Mouse (Mus musculus) MEL (cell line): ENCODE data around the gene Gm960. TPM values are rescaled to one million over a fixed set of nuclear protein-coding genes. Genes with fewer than 3 reads are reported as not detected.

Source experiments
- DNase-seq: peaks from one replicate; pipeline ENCODE4 v3.0.0; 2011; ENCODE audit warnings: low read depth, low spot score
- H3K27ac ChIP-seq: 2 replicates; pipeline ENCODE4 v1.5.1; 2012; ENCODE audit warnings: low read depth, mild to moderate bottlenecking, control low read depth, low read length, moderate library complexity; ENCODE audit not compliant: control insufficient read depth
- H3K27me3 ChIP-seq, 2 experiments: fragments of 150-350 bp in 1 of 2; sonication (generic) in 1 of 2; 2 replicates each; pipeline ENCODE4 v1.6.1; 2012; ENCODE audit warnings: low read length in 2 of 2, mild to moderate bottlenecking in 2 of 2, improper control_type of control experiment in 1 of 2, moderate library complexity in 1 of 2; ENCODE audit not compliant: insufficient read depth in 2 of 2, control insufficient read depth in 1 of 2
- H3K36me3 ChIP-seq, 2 experiments: 2 replicates each; pipeline ENCODE4 v1.6.1; 2012 to 2014; ENCODE audit warnings: low read length in 2 of 2, improper control_type of control experiment in 1 of 2, inconsistent platforms in 1 of 2, mild to moderate bottlenecking in 1 of 2; ENCODE audit not compliant: insufficient read depth in 2 of 2, control insufficient read depth in 1 of 2
- H3K4me1 ChIP-seq, 2 experiments: fragments of 150-350 bp in 1 of 2; sonication (generic) in 1 of 2; 2 replicates each; pipeline ENCODE4 v1.6.1; 2012; ENCODE audit warnings: low read length in 2 of 2, improper control_type of control experiment in 1 of 2, mild to moderate bottlenecking in 1 of 2; ENCODE audit not compliant: insufficient read depth in 2 of 2, control insufficient read depth in 1 of 2
- H3K4me3 ChIP-seq, 2 experiments: fragments of 150-350 bp in 1 of 2; sonication (generic) in 1 of 2; 2 replicates each; pipeline ENCODE4 v1.5.1; 2012; ENCODE audit warnings: low read depth in 2 of 2, low read length in 2 of 2, mild to moderate bottlenecking in 2 of 2, moderate library complexity in 2 of 2, control low read depth in 1 of 2, improper control_type of control experiment in 1 of 2; ENCODE audit not compliant: control insufficient read depth in 1 of 2, insufficient read depth in 1 of 2
- H3K79me2 ChIP-seq: 2 replicates; pipeline ENCODE4 v1.6.1; 2012; ENCODE audit warnings: mild to moderate bottlenecking, low read length, moderate library complexity; ENCODE audit not compliant: control insufficient read depth, poor library complexity, insufficient read depth
- H3K9ac ChIP-seq: 2 replicates; pipeline ENCODE4 v1.6.1; 2012; ENCODE audit warnings: low read depth, mild to moderate bottlenecking, control low read depth, low read length, moderate library complexity; ENCODE audit not compliant: control insufficient read depth, poor library complexity, severe bottlenecking
- H3K9me3 ChIP-seq: fragments of 150-350 bp; sonication (generic); replicated peaks from 2 replicates; pipeline ENCODE4 v1.6.1; 2012; ENCODE audit warnings: mild to moderate bottlenecking, low read length, improper control_type of control experiment, moderate library complexity; ENCODE audit not compliant: insufficient read depth
- CHD1 ChIP-seq: IDR thresholded peaks from 2 replicates; pipeline ENCODE4 v1.6.1; 2012; ENCODE audit warnings: low read depth, mild to moderate bottlenecking, inconsistent platforms, low read length, improper control_type of control experiment
- CTCF ChIP-seq, 3 experiments: IDR thresholded peaks in 2 of 3; conservative IDR thresholded peaks in 1 of 3; 2 replicates each; pipeline ENCODE4 v1.5.1; 2011 to 2012; ENCODE audit warnings: low read length in 3 of 3, low read depth in 2 of 3, mild to moderate bottlenecking in 2 of 3, improper control_type of control experiment in 1 of 3, inconsistent platforms in 1 of 3, mixed read lengths in 1 of 3, moderate library complexity in 1 of 3; ENCODE audit not compliant: control insufficient read depth in 1 of 3, insufficient read depth in 1 of 3, poor library complexity in 1 of 3, severe bottlenecking in 1 of 3
- E2F4 ChIP-seq: IDR thresholded peaks from 2 replicates; pipeline ENCODE4 v1.6.1; 2011; ENCODE audit warnings: low read depth, low read length, improper control_type of control experiment, borderline replicate concordance
- ELF1 ChIP-seq: IDR thresholded peaks from 2 replicates; pipeline ENCODE4 v1.6.1; 2014; ENCODE audit warnings: low read depth, mild to moderate bottlenecking, inconsistent platforms, low read length, improper control_type of control experiment, moderate library complexity
- EP300 ChIP-seq, 2 experiments: IDR thresholded peaks; 2 replicates each; pipeline ENCODE4 v1.6.1; 2011; ENCODE audit warnings: improper control_type of control experiment in 2 of 2, low read length in 2 of 2, low read depth in 1 of 2, mild to moderate bottlenecking in 1 of 2
- ETS1 ChIP-seq: IDR thresholded peaks from 2 replicates; pipeline ENCODE4 v1.6.1; 2012; ENCODE audit warnings: low read depth, mild to moderate bottlenecking, inconsistent platforms, low read length, improper control_type of control experiment, moderate library complexity
- GABPA ChIP-seq: IDR thresholded peaks from 2 replicates; pipeline ENCODE4 v1.6.1; 2012; ENCODE audit warnings: low read depth, mild to moderate bottlenecking, inconsistent platforms, low read length, improper control_type of control experiment, moderate library complexity
- GATA1 ChIP-seq: IDR thresholded peaks from 2 replicates; pipeline ENCODE4 v1.6.1; 2011; ENCODE audit warnings: low read depth, low read length, improper control_type of control experiment
- HCFC1 ChIP-seq: IDR thresholded peaks from 2 replicates; pipeline ENCODE4 v1.6.1; 2012; ENCODE audit warnings: low read depth, mild to moderate bottlenecking, inconsistent platforms, low read length, improper control_type of control experiment, moderate library complexity
- JUND ChIP-seq: IDR thresholded peaks from 2 replicates; pipeline ENCODE4 v1.6.1; 2011; ENCODE audit warnings: low read depth, mild to moderate bottlenecking, improper control_type of control experiment, low read length
- KAT2A ChIP-seq: conservative IDR thresholded peaks from 2 replicates; pipeline ENCODE4 v1.6.1; 2012; ENCODE audit warnings: low read depth, low read length, improper control_type of control experiment, inconsistent platforms
- MAFK ChIP-seq: IDR thresholded peaks from 2 replicates; pipeline ENCODE4 v1.6.1; 2011; ENCODE audit warnings: low read depth, mild to moderate bottlenecking, low read length, improper control_type of control experiment, borderline replicate concordance
- MAX ChIP-seq: IDR thresholded peaks from 2 replicates; pipeline ENCODE4 v1.6.1; 2011; ENCODE audit warnings: low read length, improper control_type of control experiment
- MEF2A ChIP-seq: IDR thresholded peaks from 2 replicates; pipeline ENCODE4 v1.6.1; 2014; ENCODE audit warnings: low read depth, mild to moderate bottlenecking, inconsistent platforms, low read length, improper control_type of control experiment; ENCODE audit not compliant: poor library complexity, insufficient replicate concordance, severe bottlenecking; ENCODE audit errors: extremely low read depth
- MXI1 ChIP-seq: IDR thresholded peaks from 2 replicates; pipeline ENCODE4 v1.6.1; 2011; ENCODE audit warnings: mild to moderate bottlenecking, low read depth, low read length, improper control_type of control experiment
- MYB ChIP-seq: IDR thresholded peaks from 2 replicates; pipeline ENCODE4 v1.6.1; 2011; ENCODE audit warnings: mild to moderate bottlenecking, low read depth, low read length, improper control_type of control experiment
- MYC ChIP-seq: IDR thresholded peaks from 2 replicates; pipeline ENCODE4 v1.6.1; 2011; ENCODE audit warnings: low read depth, mild to moderate bottlenecking, low read length, improper control_type of control experiment, moderate library complexity
- NELFE ChIP-seq: IDR thresholded peaks from 2 replicates; pipeline ENCODE4 v1.6.1; 2011; ENCODE audit warnings: low read depth, low read length, improper control_type of control experiment
- POLR2A ChIP-seq, 2 experiments: IDR thresholded peaks; 2 replicates each; pipeline ENCODE4 v1.6.1; 2011 to 2012; ENCODE audit warnings: low read length in 2 of 2, mild to moderate bottlenecking in 2 of 2, control low read depth in 1 of 2, improper control_type of control experiment in 1 of 2, low read depth in 1 of 2, moderate library complexity in 1 of 2; ENCODE audit not compliant: control insufficient read depth in 1 of 2, insufficient read depth in 1 of 2, poor library complexity in 1 of 2
- POLR2AphosphoS2 ChIP-seq: IDR thresholded peaks from 2 replicates; pipeline ENCODE4 v1.6.1; 2011; ENCODE audit warnings: low read length, improper control_type of control experiment
- RAD21 ChIP-seq: IDR thresholded peaks from 2 replicates; pipeline ENCODE4 v1.6.1; 2011; ENCODE audit warnings: mild to moderate bottlenecking, low read depth, low read length, improper control_type of control experiment
- RCOR1 ChIP-seq: IDR thresholded peaks from 2 replicates; pipeline ENCODE4 v1.6.1; 2012; ENCODE audit warnings: low read depth, mild to moderate bottlenecking, inconsistent platforms, low read length, improper control_type of control experiment
- SIN3A ChIP-seq: IDR thresholded peaks from 2 replicates; pipeline ENCODE4 v1.6.1; 2012; ENCODE audit warnings: low read length, improper control_type of control experiment, inconsistent platforms
- SMC3 ChIP-seq: IDR thresholded peaks from 2 replicates; pipeline ENCODE4 v1.6.1; 2011; ENCODE audit warnings: low read depth, low read length, improper control_type of control experiment
- TAL1 ChIP-seq: IDR thresholded peaks from 2 replicates; pipeline ENCODE4 v1.6.1; 2012; ENCODE audit warnings: mild to moderate bottlenecking, inconsistent platforms, low read length, moderate library complexity, mixed read lengths
- TBP ChIP-seq: IDR thresholded peaks from 2 replicates; pipeline ENCODE4 v1.8.0; 2011; ENCODE audit warnings: low read depth, low read length, improper control_type of control experiment
- UBTF ChIP-seq: IDR thresholded peaks from 2 replicates; pipeline ENCODE4 v1.6.1; 2012; ENCODE audit warnings: low read depth, mild to moderate bottlenecking, inconsistent platforms, low read length, improper control_type of control experiment, moderate library complexity, borderline replicate concordance; ENCODE audit not compliant: insufficient read depth
- ZC3H11A ChIP-seq: IDR thresholded peaks from 2 replicates; pipeline ENCODE4 v1.6.1; 2012; ENCODE audit warnings: low read depth, mild to moderate bottlenecking, inconsistent platforms, low read length, improper control_type of control experiment
- ZKSCAN1 ChIP-seq: IDR thresholded peaks from 2 replicates; pipeline ENCODE4 v1.6.1; 2012; ENCODE audit warnings: low read depth, mild to moderate bottlenecking, inconsistent platforms, low read length, improper control_type of control experiment, moderate library complexity
- ZMIZ1 ChIP-seq: IDR thresholded peaks from 2 replicates; pipeline ENCODE4 v1.6.1; 2012; ENCODE audit warnings: low read depth, mild to moderate bottlenecking, inconsistent platforms, low read length, improper control_type of control experiment, moderate library complexity
- ZNF384 ChIP-seq: IDR thresholded peaks from 2 replicates; pipeline ENCODE4 v1.6.1; 2012; ENCODE audit warnings: low read depth, mild to moderate bottlenecking, inconsistent platforms, low read length, improper control_type of control experiment
- polyA plus RNA-seq, 2 experiments: library from polyadenylated mRNA; stranded (reverse) in 1 of 2; unstranded in 1 of 2; fragments of >175 nt in 1 of 2; fragments of >200 nt in 1 of 2; gene quantifications; 2 replicates each; pipeline versions ENCODE4 v1.2.1 to v1.2.4; 2012; ENCODE audit warnings: low replicate concordance in 2 of 2, low read depth in 1 of 2; ENCODE audit not compliant: insufficient read length in 2 of 2, insufficient read depth in 1 of 2, missing spikeins in 1 of 2
- total RNA-seq: library from RNA; depleted of rRNA; stranded (reverse); fragments of 300-350 nt; gene quantifications from 2 replicates; pipeline ENCODE4 v1.2.3, GENCODE M21; 2012

The Gm960 gene
- total and polyA plus RNA-seq, 3 experiments = 2.1 to 2.3 TPM; not detected in 1

GRCm38 (mm10) chr19:4635986-4636385, 62.5 kb downstream of the Gm960 start:
- Histone ChIP-seq H3K9ac (no peak overlapping the region), H3K36me3 (no peaks in the 10 kb centered on the region), H3K27me3 (no peaks in the 10 kb centered on the region), H3K4me3 (no peak overlapping the region), H3K9me3 (no peaks in the 10 kb centered on the region), H3K27ac (no peak overlapping the region), H3K79me2 (no peaks in the 10 kb centered on the region), H3K4me1 (no peaks in the 10 kb centered on the region)
- TF ChIP-seq MXI1 (no peak), MEF2A (no peak), MAFK (no peak), TBP (no peak), ELF1 (no peak), EP300 (IDR thresholded peaks at IDR 0.05; ENCODE audit: low read depth in 1 of 2, low read length in 2 of 2) (no peak), JUND (no peak), SMC3 (no peak), HCFC1 (no peak), GABPA (no peak), NELFE (no peak), MYB (no peak), CTCF (IDR thresholded peaks at IDR 0.05 in 2 of 3, conservative IDR thresholded peaks at IDR 0.05 in 1 of 3; ENCODE audit: control insufficient read depth in 1 of 3, insufficient read depth in 1 of 3, low read depth in 2 of 3, low read length in 3 of 3, poor library complexity in 1 of 3, severe bottlenecking in 1 of 3) (no peak), POLR2AphosphoS2 (no peak)
- no peak for DNase-seq

DNA sequence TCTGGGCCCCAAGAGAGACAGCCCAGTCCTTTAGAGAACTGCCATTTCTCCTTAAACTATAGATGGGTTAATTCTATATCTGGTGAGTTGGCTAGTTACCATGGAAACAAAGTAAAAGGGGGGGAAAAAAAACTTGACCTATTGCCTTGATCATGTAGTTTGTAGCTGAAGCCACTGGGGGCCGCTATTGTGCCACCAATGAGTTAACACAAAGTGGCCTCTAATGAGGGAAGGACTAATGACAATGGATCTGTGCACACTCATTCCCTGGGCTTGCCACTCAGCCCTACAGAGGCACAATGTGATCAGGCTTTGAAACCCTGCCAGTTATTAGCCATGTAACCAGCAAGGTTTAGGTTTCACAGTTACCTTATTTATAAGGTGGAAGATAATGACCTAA, 69.6 kb downstream of the Gm960 start:
- DNase-seq = peak; percentile 82
- TF ChIP-seq EP300 (IDR thresholded peaks at IDR 0.05; ENCODE audit: low read depth in 1 of 2, low read length in 2 of 2) = no peak
- no peak for TF ChIP-seq ETS1
- no peak for TF ChIP-seq ZNF384
- TF ChIP-seq GATA1 = no peak
- TF ChIP-seq CTCF (IDR thresholded peaks at IDR 0.05 in 2 of 3, conservative IDR thresholded peaks at IDR 0.05 in 1 of 3; ENCODE audit: control insufficient read depth in 1 of 3, insufficient read depth in 1 of 3, low read depth in 2 of 3, low read length in 3 of 3, poor library complexity in 1 of 3, severe bottlenecking in 1 of 3) = peak; percentile 62 to 73 (median 63)
- no peak for TF ChIP-seq TAL1
- no peak for TF ChIP-seq ZKSCAN1
- TF ChIP-seq MYC = no peak
- TF ChIP-seq POLR2A (IDR thresholded peaks at IDR 0.05; ENCODE audit: control insufficient read depth in 1 of 2, insufficient read depth in 1 of 2, low read depth in 1 of 2, low read length in 2 of 2, poor library complexity in 1 of 2) = no peak
- TF ChIP-seq CHD1 = no peak
- TF ChIP-seq ZC3H11A = peak; percentile 36
- no peak for TF ChIP-seq KAT2A
- TF ChIP-seq ELF1 = no peak
- peak; percentile 68 for TF ChIP-seq SMC3
- TF ChIP-seq MAX = no peak
- no peak for TF ChIP-seq HCFC1
- TF ChIP-seq E2F4 = no peak
- TF ChIP-seq ZMIZ1 = no peak
- no peak; the same call in 1 of the 2 replicates for TF ChIP-seq SIN3A
- no peak for TF ChIP-seq GABPA
- TF ChIP-seq RCOR1 = no peak
- no peak for TF ChIP-seq UBTF
- TF ChIP-seq RAD21 = peak; percentile 70
- TF ChIP-seq MEF2A = no peak

More for the DNA sequence above, 69.6 kb downstream of the Gm960 start:
- Histone ChIP-seq H3K27ac (no peak overlapping the region), H3K9ac (no peak overlapping the region), H3K27me3 (no peaks in the 10 kb centered on the region), H3K4me1 (peaks cover 0 to 13% of the 10 kb centered on the region in 2 experiments; a peak in 3 of 4 replicates), H3K36me3 (peaks cover 0 to 6% of the 10 kb centered on the region in 2 experiments; a peak in 2 of 4 replicates), H3K4me3 (no peak overlapping the region), H3K9me3 (no peaks in the 10 kb centered on the region), H3K79me2 (peaks cover 18% of the 10 kb centered on the region)
